8 mouse cellular contexts compared by ENCODE assay signal in genomic region chr11:70982030-70982429, GRCm38 (mm10). TPM values are rescaled to one million over a fixed set of nuclear protein-coding genes. Genes with fewer than 3 reads are reported as not detected.
DNase-seq lines count a peak whose midpoint lies in the region; ATAC-seq and TF ChIP-seq lines count a peak whose summit lies in the region.

No protein-coding gene starts in this region.

- no peaks in the 10 kb centered on the region for H3K27me3 ChIP-seq in heart, embryonic 15.5 days
- H3K27me3 ChIP-seq in G1E (ENCODE audit: insufficient read depth, low read length), result no peaks in the 10 kb centered on the region
- no peaks in the 10 kb centered on the region for H3K27me3 ChIP-seq in heart, postnatal 0 days (ENCODE audit: control insufficient read depth, insufficient read depth, low read length)
- H3K27me3 ChIP-seq in midbrain, embryonic 10.5 days (ENCODE audit: low read depth, poor library complexity, severe bottlenecking), result no peaks in the 10 kb centered on the region

- H3K9ac ChIP-seq in heart, embryonic 15.5 days, result peak overlapping the region; percentile 98
- H3K9ac ChIP-seq in heart, postnatal 0 days (replicated peaks; ENCODE audit: low read depth, low read length), result peak overlapping the region; percentile 89

- 10% methylated on average over 12 of the region's 12 CpGs for WGBS in heart, embryonic 15.5 days
- 5% methylated on average over 12 of the region's 12 CpGs for WGBS in heart, postnatal 0 days
- 13% methylated on average over 12 of the region's 12 CpGs for WGBS in midbrain, embryonic 10.5 days

- H3K4me2 ChIP-seq in heart, embryonic 15.5 days, result peak overlapping the region; percentile 73
- peak overlapping the region; percentile 85 for H3K4me2 ChIP-seq in heart, postnatal 0 days (ENCODE audit: low read depth, low read length)

- TF ChIP-seq CTCF in G1E (IDR thresholded peaks at IDR 0.05; ENCODE audit: low read depth, low read length), result no peak
- TF ChIP-seq CTCF in heart, postnatal 0 days (IDR thresholded peaks at IDR 0.05; ENCODE audit: low read depth), result no peak

- H3K4me3 ChIP-seq in heart, embryonic 15.5 days, result peak overlapping the region; percentile 100
- H3K4me3 ChIP-seq in G1E (ENCODE audit: low read depth, low read length), result peak overlapping the region; percentile 96
- peak overlapping the region; percentile 99 for H3K4me3 ChIP-seq in heart, postnatal 0 days (ENCODE audit: low read depth, low read length)
- H3K4me3 ChIP-seq in midbrain, embryonic 10.5 days, result peak overlapping the region; percentile 98

- peaks cover 14% of the 10 kb centered on the region for H3K4me1 ChIP-seq in heart, embryonic 15.5 days (replicated peaks)
- H3K4me1 ChIP-seq in G1E (ENCODE audit: insufficient read depth, low read depth, low read length), result peaks cover 49% of the 10 kb centered on the region
- peaks cover 8% of the 10 kb centered on the region; the same call in 1 of the 2 replicates for H3K4me1 ChIP-seq in heart, postnatal 0 days (ENCODE audit: control insufficient read depth, insufficient read depth)
- H3K4me1 ChIP-seq in midbrain, embryonic 10.5 days, result peaks cover 13% of the 10 kb centered on the region

- H3K36me3 ChIP-seq in heart, embryonic 15.5 days, result peaks cover 67% of the 10 kb centered on the region
- peaks cover 83% of the 10 kb centered on the region for H3K36me3 ChIP-seq in G1E (replicated peaks)
- peaks cover 69% of the 10 kb centered on the region for H3K36me3 ChIP-seq in heart, postnatal 0 days (replicated peaks; ENCODE audit: control insufficient read depth, insufficient read depth, low read length)
- peaks cover 77% of the 10 kb centered on the region for H3K36me3 ChIP-seq in midbrain, embryonic 10.5 days

- H3K27ac ChIP-seq in heart, embryonic 15.5 days, result no peak overlapping the region
- H3K27ac ChIP-seq in heart, postnatal 0 days (ENCODE audit: low read depth), result no peak overlapping the region
- peak overlapping the region; percentile 94 for H3K27ac ChIP-seq in midbrain, embryonic 10.5 days (replicated peaks)

- no peaks in the 10 kb centered on the region for H3K9me3 ChIP-seq in heart, embryonic 15.5 days (replicated peaks)
- no peaks in the 10 kb centered on the region for H3K9me3 ChIP-seq in G1E (replicated peaks)
- no peaks in the 10 kb centered on the region for H3K9me3 ChIP-seq in heart, postnatal 0 days (replicated peaks; ENCODE audit: control insufficient read depth, low read length)
- no peaks in the 10 kb centered on the region for H3K9me3 ChIP-seq in midbrain, embryonic 10.5 days (replicated peaks)

- intact Hi-C loops in heart, postnatal 14 days (cut with DNase I), result no loop called here

- TF ChIP-seq EP300 in heart, postnatal 0 days (IDR thresholded peaks at IDR 0.05; ENCODE audit: low read depth), result no peak

- ATAC-seq in heart, embryonic 15.5 days (replicated peaks; ENCODE audit: insufficient number of reproducible peaks, insufficient read depth, low FRiP score, low read depth), result no peak
- ATAC-seq in G1E (ENCODE audit: extremely low read depth, insufficient number of reproducible peaks, low FRiP score, poor library complexity, severe bottlenecking), result no peak
- ATAC-seq in heart, postnatal 0 days (ENCODE audit: insufficient read depth, low read depth), result no peak
- no peak for ATAC-seq in frontal cortex, adult (ENCODE audit: low TSS enrichment)

- no peak for DNase-seq in heart, postnatal 14 days
- no peak for DNase-seq in G1E (ENCODE audit: low spot score)
- DNase-seq in heart, postnatal 0 days (ENCODE audit: low spot score), result no peak
- no peak for DNase-seq in midbrain, embryonic 10.5 days (ENCODE audit: low spot score)
- DNase-seq in right cerebral cortex, adult 18-20 months, result no peak
- no peak for DNase-seq in adrenal gland, postnatal 4 days (ENCODE audit: low spot score in 2 of 2)

RNA-seq across cellular contexts. Expression of gene C1qbp, which starts 0.8 kb away (rescaled TPM):
- 231 and 266 TPM in 2 replicates for polyA plus RNA-seq in heart, embryonic 15.5 days (2015; fragmentation: Nextera tagmentation; extraction: Ambion mirVana)
- total RNA-seq in heart, postnatal 14 days (2021), result 100 to 1,000 TPM; 202 to 214 TPM
- total RNA-seq in G1E (2014; fragmentation: Nextera tagmentation) (271 and 277 TPM in 2 replicates), G1E (2017) (67.7 and 75.2 TPM in 2 replicates)
- 753 and 1,114 TPM in 2 replicates for polyA plus RNA-seq in G1E (2012)
- 10.3 and 20.6 TPM in 2 replicates for total RNA-seq in heart, postnatal 0 days (2014; rRNA removed; ENCODE audit: low replicate concordance)
- 308 and 311 TPM in 2 replicates for polyA plus RNA-seq in heart, postnatal 0 days (2015; fragmentation: Nextera tagmentation; extraction: Ambion mirVana)
- polyA plus RNA-seq in midbrain, embryonic 10.5 days (2016; fragmentation: Nextera tagmentation; extraction: Ambion mirVana), result 283 and 342 TPM in 2 replicates
- 100 to 1,000 TPM; 231 to 239 TPM for total RNA-seq in adrenal gland, postnatal 4 days (2021)

RNA-seq across cellular contexts. Expression of gene Rpain, which starts 12.0 kb away (rescaled TPM):
- polyA plus RNA-seq in heart, embryonic 15.5 days (2015; fragmentation: Nextera tagmentation; extraction: Ambion mirVana), result 47.6 and 53.1 TPM in 2 replicates
- total RNA-seq in heart, postnatal 14 days (2021), result 10 to 100 TPM; 17.4 to 18.1 TPM
- total RNA-seq in G1E (2014; fragmentation: Nextera tagmentation), result 30.9 and 45.8 TPM in 2 replicates
- total RNA-seq in G1E (2017), result 73.4 and 94.2 TPM in 2 replicates
- 5.8 and 14.9 TPM in 2 replicates for polyA plus RNA-seq in G1E (2012)
- 12.7 and 25.3 TPM in 2 replicates for total RNA-seq in heart, postnatal 0 days (2014; rRNA removed; ENCODE audit: low replicate concordance)
- polyA plus RNA-seq in heart, postnatal 0 days (2015; fragmentation: Nextera tagmentation; extraction: Ambion mirVana), result 45.9 and 53.2 TPM in 2 replicates
- 99.5 and 101 TPM in 2 replicates for polyA plus RNA-seq in midbrain, embryonic 10.5 days (2016; fragmentation: Nextera tagmentation; extraction: Ambion mirVana)
- 10 to 100 TPM; 27.5 to 28.5 TPM for total RNA-seq in adrenal gland, postnatal 4 days (2021)

RNA-seq across cellular contexts. Expression of gene Nup88, which starts 12.3 kb away (rescaled TPM):
- 98.2 and 106 TPM in 2 replicates for polyA plus RNA-seq in heart, embryonic 15.5 days (2015; fragmentation: Nextera tagmentation; extraction: Ambion mirVana)
- total RNA-seq in heart, postnatal 14 days (2021), result 10 to 100 TPM; 46.8 to 49.6 TPM
- total RNA-seq in G1E (2014; fragmentation: Nextera tagmentation) (154 and 178 TPM in 2 replicates), G1E (2017) (145 and 193 TPM in 2 replicates)
- 81.1 and 103 TPM in 2 replicates for polyA plus RNA-seq in G1E (2012)
- total RNA-seq in heart, postnatal 0 days (2014; rRNA removed; ENCODE audit: low replicate concordance), result 49.9 and 66.8 TPM in 2 replicates
- 81.5 and 88.4 TPM in 2 replicates for polyA plus RNA-seq in heart, postnatal 0 days (2015; fragmentation: Nextera tagmentation; extraction: Ambion mirVana)
- 148 and 153 TPM in 2 replicates for polyA plus RNA-seq in midbrain, embryonic 10.5 days (2016; fragmentation: Nextera tagmentation; extraction: Ambion mirVana)
- 10 to 100 TPM; 85.5 to 86.5 TPM for total RNA-seq in adrenal gland, postnatal 4 days (2021)

RNA-seq across cellular contexts. Expression of gene Dhx33, which starts 22.2 kb away (rescaled TPM):
- polyA plus RNA-seq in heart, embryonic 15.5 days (2015; fragmentation: Nextera tagmentation; extraction: Ambion mirVana), result 11.4 and 13.7 TPM in 2 replicates
- total RNA-seq in heart, postnatal 14 days (2021), result 10 to 100 TPM; 10.7 to 11.6 TPM
- total RNA-seq in G1E (2014; fragmentation: Nextera tagmentation) (24.3 and 28.4 TPM in 2 replicates), G1E (2017) (32.7 and 37.4 TPM in 2 replicates)
- polyA plus RNA-seq in G1E (2012), result 11.6 and 15.9 TPM in 2 replicates
- 19.6 and 20.6 TPM in 2 replicates for total RNA-seq in heart, postnatal 0 days (2014; rRNA removed; ENCODE audit: low replicate concordance)
- polyA plus RNA-seq in heart, postnatal 0 days (2015; fragmentation: Nextera tagmentation; extraction: Ambion mirVana), result 5.8 and 6.3 TPM in 2 replicates
- polyA plus RNA-seq in midbrain, embryonic 10.5 days (2016; fragmentation: Nextera tagmentation; extraction: Ambion mirVana), result 19.9 and 20.7 TPM in 2 replicates
- total RNA-seq in adrenal gland, postnatal 4 days (2021), result 10 to 100 TPM; 32.4 to 32.6 TPM

RNA-seq across cellular contexts. Expression of gene Mis12, which starts 37.4 kb away (rescaled TPM):
- polyA plus RNA-seq in heart, embryonic 15.5 days (2015; fragmentation: Nextera tagmentation; extraction: Ambion mirVana), result 23.0 and 25.4 TPM in 2 replicates
- 10 to 100 TPM in 1 of 2 experiments, 1 to 10 TPM in 1; 7.1 to 10.6 TPM for total RNA-seq in heart, postnatal 14 days (2021)
- total RNA-seq in G1E (2014; fragmentation: Nextera tagmentation) (47.7 and 50.2 TPM in 2 replicates), G1E (2017) (37.8 and 52.7 TPM in 2 replicates)
- 3.9 and 4.9 TPM in 2 replicates for polyA plus RNA-seq in G1E (2012)
- 3.1 and 5.5 TPM in 2 replicates for total RNA-seq in heart, postnatal 0 days (2014; rRNA removed; ENCODE audit: low replicate concordance)
- 11.2 and 11.4 TPM in 2 replicates for polyA plus RNA-seq in heart, postnatal 0 days (2015; fragmentation: Nextera tagmentation; extraction: Ambion mirVana)
- 65.3 and 67.8 TPM in 2 replicates for polyA plus RNA-seq in midbrain, embryonic 10.5 days (2016; fragmentation: Nextera tagmentation; extraction: Ambion mirVana)
- 10 to 100 TPM; 17.9 to 22.7 TPM for total RNA-seq in adrenal gland, postnatal 4 days (2021)
